Mouse (Mus musculus): ENCODE measurements at regions not wholly inside any gene's neighbourhood (a gene's known extent, or its start where the extent isn't known, plus 50 kb on each side); places are given as distances from the start of the nearest gene placed in this dataset.

DNA sequence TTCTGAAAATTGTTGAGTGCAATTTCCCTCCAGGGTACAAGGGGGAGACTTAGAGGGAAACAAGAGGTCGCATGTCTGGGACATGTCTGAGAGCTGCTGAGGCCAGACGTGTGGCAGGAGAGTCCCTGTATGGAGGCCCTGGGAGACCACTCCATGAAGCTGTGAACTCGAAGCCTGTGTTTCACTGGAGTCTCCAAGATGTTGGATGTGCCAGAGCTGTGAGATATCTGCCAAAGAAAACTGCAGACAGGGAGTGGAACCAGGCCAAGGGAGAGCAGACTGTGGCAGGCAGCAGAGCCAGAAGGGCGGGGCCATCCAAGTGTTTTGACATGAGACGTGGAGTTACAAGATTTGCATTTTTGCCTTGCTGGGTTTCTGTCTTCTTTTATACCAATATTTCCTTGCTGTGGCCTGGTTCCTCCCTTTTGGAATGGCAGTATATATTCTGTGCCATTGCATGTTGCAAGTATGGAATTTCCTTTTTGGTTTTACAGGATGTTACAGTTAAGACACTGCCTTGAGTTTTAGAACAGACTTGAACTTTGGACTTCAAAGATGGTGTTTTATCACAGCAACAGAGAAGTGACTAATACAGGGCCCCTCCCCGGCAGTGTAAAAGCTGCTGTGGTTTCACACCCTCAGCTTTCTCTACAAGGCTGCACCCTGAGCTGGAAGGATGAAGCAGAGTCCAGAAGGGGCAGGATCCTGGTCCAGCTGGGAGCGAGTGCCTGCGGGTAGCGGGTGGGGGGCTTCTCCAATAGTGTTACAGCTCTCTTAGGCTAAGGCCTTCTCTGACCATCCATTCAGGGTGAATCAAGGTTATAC, 85.0 kb upstream of the Prok2 start:
- no peaks in the 10 kb centered on the region for H3K36me3 ChIP-seq (ENCODE audit: control insufficient read depth, insufficient read depth, low read length)
- H3K9me3 ChIP-seq (ENCODE audit: control insufficient read depth, low read length): no peaks in the 10 kb centered on the region
- H3K4me3 ChIP-seq (ENCODE audit: low read depth, low read length): no peak overlapping the region
- H3K27me3 ChIP-seq (replicated peaks; ENCODE audit: control insufficient read depth, insufficient read depth, low read length): no peaks in the 10 kb centered on the region
- H3K4me2 ChIP-seq (ENCODE audit: low read depth, low read length): no peak overlapping the region
- H3K27ac ChIP-seq (replicated peaks; ENCODE audit: low read depth, low read length): peak overlapping the region; percentile 19; the same call in 1 of the 2 replicates
- peak; percentile 71 for ATAC-seq (ENCODE audit: low read depth)
- peak; percentile 93 for DNase-seq (ENCODE audit: low spot score)
- H3K9ac ChIP-seq (ENCODE audit: low read depth, low read length): no peak overlapping the region
- peaks cover 21% of the 10 kb centered on the region for H3K4me1 ChIP-seq (ENCODE audit: control insufficient read depth, insufficient read depth, low read length)
- WGBS: 49% methylated on average over 9 of the region's 9 CpGs

DNA sequence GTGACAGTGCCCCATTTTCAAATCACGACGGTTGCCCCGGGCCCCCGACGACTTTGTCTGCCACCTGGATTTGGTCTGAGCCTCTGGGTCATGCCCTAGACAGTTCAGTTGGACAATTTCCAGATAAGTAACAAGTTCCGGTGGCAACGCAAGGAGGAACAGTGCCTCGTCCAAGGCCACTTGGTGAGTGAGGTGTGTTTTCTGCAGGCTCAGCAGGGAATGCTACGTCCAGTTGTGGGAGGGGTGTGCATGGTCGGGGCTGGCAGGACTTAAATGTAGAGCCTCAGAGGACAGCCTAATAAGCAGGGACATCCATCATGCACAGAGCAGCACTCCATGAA, 78.7 kb upstream of the Prok2 start:
- H3K9me3 ChIP-seq (ENCODE audit: control insufficient read depth, low read length): no peaks in the 10 kb centered on the region
- 18% methylated on average over 10 of the region's 10 CpGs for WGBS
- no peak for ATAC-seq (ENCODE audit: low read depth)
- H3K4me2 ChIP-seq (ENCODE audit: low read depth, low read length): peak overlapping the region; percentile 38
- H3K36me3 ChIP-seq (ENCODE audit: control insufficient read depth, insufficient read depth, low read length): no peaks in the 10 kb centered on the region
- H3K4me3 ChIP-seq (ENCODE audit: low read depth, low read length): no peak overlapping the region
- H3K27ac ChIP-seq (replicated peaks; ENCODE audit: low read depth, low read length): no peak overlapping the region
- no peaks in the 10 kb centered on the region for H3K27me3 ChIP-seq (replicated peaks; ENCODE audit: control insufficient read depth, insufficient read depth, low read length)
- no peak for DNase-seq (ENCODE audit: low spot score)
- peaks cover 14% of the 10 kb centered on the region for H3K4me1 ChIP-seq (ENCODE audit: control insufficient read depth, insufficient read depth, low read length)
- peak overlapping the region; percentile 17; the same call in 1 of the 2 replicates for H3K9ac ChIP-seq (ENCODE audit: low read depth, low read length)

DNA sequence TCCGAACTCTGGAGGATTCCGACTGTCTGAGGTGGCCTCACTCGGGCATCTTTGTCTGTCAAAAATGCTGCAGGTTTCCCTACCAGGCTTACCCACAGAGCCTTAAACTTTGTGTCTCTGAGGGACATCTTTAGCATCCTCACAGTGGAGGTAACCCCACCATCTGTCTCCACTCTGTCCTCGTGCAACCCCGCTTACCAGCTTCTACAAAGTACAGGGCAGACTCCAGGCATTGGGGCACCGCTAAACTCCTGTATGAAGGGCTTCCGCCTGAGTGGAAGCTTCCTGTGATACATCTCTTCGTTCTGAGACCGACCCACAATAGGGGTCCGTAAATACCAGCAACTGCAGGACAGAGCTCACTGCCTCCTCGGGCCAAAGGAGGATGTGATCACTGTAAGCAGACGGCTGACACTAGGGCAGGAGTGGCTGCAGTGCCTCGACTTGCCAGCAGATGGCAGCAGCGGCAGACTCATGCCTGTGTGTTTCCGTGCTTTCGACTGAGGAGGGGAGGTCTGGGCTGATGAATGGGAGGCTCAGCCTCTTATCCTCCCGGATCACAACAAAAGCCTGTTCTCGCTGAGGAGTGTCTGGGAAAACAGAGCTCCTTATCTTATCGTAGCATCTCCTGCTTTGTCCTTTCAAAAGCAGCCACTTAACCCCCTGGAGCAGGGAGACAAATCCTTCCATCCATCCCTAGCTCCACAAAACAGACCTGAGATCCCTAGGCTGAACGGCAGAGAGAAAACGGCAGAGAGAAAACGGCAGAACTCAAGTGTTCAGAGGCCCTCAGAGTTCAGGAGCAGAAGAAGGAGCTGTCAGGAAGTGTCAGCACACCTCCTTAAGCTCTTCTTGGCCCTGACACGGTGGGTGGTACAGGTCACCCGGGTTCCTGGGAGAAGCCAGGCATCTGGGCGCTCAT, 78.1 kb upstream of the Prok2 start:
- peak overlapping the region; percentile 17; the same call in 1 of the 2 replicates for H3K9ac ChIP-seq (ENCODE audit: low read depth, low read length)
- no peak overlapping the region for H3K27ac ChIP-seq (replicated peaks; ENCODE audit: low read depth, low read length)
- peak overlapping the region; percentile 38 for H3K4me2 ChIP-seq (ENCODE audit: low read depth, low read length)
- H3K4me3 ChIP-seq (ENCODE audit: low read depth, low read length): peak overlapping the region; percentile 4; the same call in 1 of the 2 replicates
- WGBS: 16% methylated on average over 25 of the region's 25 CpGs
- H3K36me3 ChIP-seq (ENCODE audit: control insufficient read depth, insufficient read depth, low read length): no peaks in the 10 kb centered on the region
- H3K27me3 ChIP-seq (replicated peaks; ENCODE audit: control insufficient read depth, insufficient read depth, low read length): no peaks in the 10 kb centered on the region
- peak; percentile 92 for ATAC-seq (ENCODE audit: low read depth)
- DNase-seq (ENCODE audit: low spot score): peak; percentile 91
- peaks cover 14% of the 10 kb centered on the region for H3K4me1 ChIP-seq (ENCODE audit: control insufficient read depth, insufficient read depth, low read length)
- no peaks in the 10 kb centered on the region for H3K9me3 ChIP-seq (ENCODE audit: control insufficient read depth, low read length)

DNA sequence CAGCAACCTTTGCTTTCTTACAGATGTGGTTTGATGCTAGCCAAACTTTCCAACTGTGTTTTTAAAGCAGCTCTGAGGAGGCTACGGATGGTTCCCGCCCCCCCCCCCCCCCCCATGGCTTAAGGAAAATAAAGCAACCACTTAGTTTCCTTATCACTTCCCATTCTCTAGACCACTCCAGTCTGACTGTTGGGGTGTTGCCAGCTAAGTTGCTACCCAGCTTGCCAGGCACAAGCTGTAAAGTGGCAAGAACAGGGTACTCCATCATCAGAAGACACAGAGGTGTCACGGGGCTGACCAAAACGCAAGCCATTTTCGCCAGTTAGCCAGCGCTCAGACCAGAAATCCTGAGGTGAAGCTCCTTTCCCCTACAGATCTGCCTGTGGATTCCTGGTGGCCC, 74.7 kb upstream of the Prok2 start:
- no peaks in the 10 kb centered on the region for H3K27me3 ChIP-seq (replicated peaks; ENCODE audit: control insufficient read depth, insufficient read depth, low read length)
- no peaks in the 10 kb centered on the region for H3K9me3 ChIP-seq (ENCODE audit: control insufficient read depth, low read length)
- H3K36me3 ChIP-seq (ENCODE audit: control insufficient read depth, insufficient read depth, low read length): no peaks in the 10 kb centered on the region
- H3K4me2 ChIP-seq (ENCODE audit: low read depth, low read length): no peak overlapping the region
- no peak for ATAC-seq (ENCODE audit: low read depth)
- DNase-seq (ENCODE audit: low spot score): no peak
- 73% methylated on average over 5 of the region's 6 CpGs for WGBS
- H3K4me3 ChIP-seq (ENCODE audit: low read depth, low read length): no peak overlapping the region
- no peak overlapping the region for H3K9ac ChIP-seq (ENCODE audit: low read depth, low read length)
- no peak overlapping the region for H3K27ac ChIP-seq (replicated peaks; ENCODE audit: low read depth, low read length)
- H3K4me1 ChIP-seq (ENCODE audit: control insufficient read depth, insufficient read depth, low read length): peaks cover 14% of the 10 kb centered on the region

DNA sequence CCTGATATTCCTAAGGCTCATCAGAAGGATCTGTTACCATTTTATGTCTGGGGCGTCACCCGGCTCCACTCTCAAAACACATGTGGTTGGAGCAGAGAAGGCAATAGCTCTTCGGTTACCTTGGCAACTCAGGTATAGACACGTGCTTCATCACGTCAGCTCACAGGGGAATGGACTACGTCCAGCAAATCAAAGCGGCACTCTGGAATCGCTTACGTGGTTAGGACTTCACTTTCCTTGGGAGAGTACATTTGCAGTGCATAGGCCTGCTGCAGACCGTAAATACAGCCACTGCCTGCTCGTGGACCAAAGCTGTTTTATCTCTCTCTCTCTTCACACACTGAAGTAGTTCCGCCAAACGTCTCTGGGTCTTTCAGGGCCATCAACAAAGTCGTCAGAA, 74.1 kb upstream of the Prok2 start:
- no peaks in the 10 kb centered on the region for H3K9me3 ChIP-seq (ENCODE audit: control insufficient read depth, low read length)
- no peaks in the 10 kb centered on the region for H3K36me3 ChIP-seq (ENCODE audit: control insufficient read depth, insufficient read depth, low read length)
- ATAC-seq (ENCODE audit: low read depth) (peak; percentile 75), DNase-seq (ENCODE audit: low spot score) (peak; percentile 83)
- peak overlapping the region; percentile 39 for H3K27ac ChIP-seq (replicated peaks; ENCODE audit: low read depth, low read length)
- H3K27me3 ChIP-seq (replicated peaks; ENCODE audit: control insufficient read depth, insufficient read depth, low read length): no peaks in the 10 kb centered on the region
- 31% methylated on average over 14 of the region's 14 CpGs for WGBS
- no peak overlapping the region for H3K9ac ChIP-seq (ENCODE audit: low read depth, low read length)
- H3K4me1 ChIP-seq (ENCODE audit: control insufficient read depth, insufficient read depth, low read length): peaks cover 14% of the 10 kb centered on the region
- no peak overlapping the region for H3K4me3 ChIP-seq (ENCODE audit: low read depth, low read length)
- no peak overlapping the region for H3K4me2 ChIP-seq (ENCODE audit: low read depth, low read length)

DNA sequence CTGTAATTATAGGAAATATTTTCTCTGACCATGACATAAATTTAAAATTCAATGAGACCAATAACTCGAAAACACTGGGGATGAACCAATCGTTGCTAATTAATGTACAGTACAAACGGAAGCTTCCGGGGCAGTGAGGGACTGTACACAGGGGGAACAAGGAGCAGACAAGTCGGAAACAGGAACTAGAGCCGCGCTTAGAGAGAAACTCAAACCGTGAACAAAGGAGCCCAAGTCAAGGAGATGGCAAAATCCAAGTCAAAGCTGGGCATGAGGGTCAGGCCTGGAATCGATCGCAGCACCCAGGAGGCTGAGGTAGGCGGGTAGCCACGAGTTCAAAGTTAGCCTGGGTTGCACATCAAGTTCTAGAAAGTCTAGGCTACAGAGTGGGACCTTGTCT, 70.2 kb upstream of the Prok2 start:
- DNase-seq (ENCODE audit: low spot score) (no peak), ATAC-seq (ENCODE audit: low read depth) (no peak)
- Histone ChIP-seq H3K36me3 (ENCODE audit: control insufficient read depth, insufficient read depth, low read length) (no peaks in the 10 kb centered on the region), H3K4me2 (ENCODE audit: low read depth, low read length) (no peak overlapping the region), H3K9me3 (ENCODE audit: control insufficient read depth, low read length) (no peaks in the 10 kb centered on the region), H3K9ac (ENCODE audit: low read depth, low read length) (no peak overlapping the region), H3K4me3 (ENCODE audit: low read depth, low read length) (no peak overlapping the region), H3K27ac (replicated peaks; ENCODE audit: low read depth, low read length) (no peak overlapping the region), H3K4me1 (ENCODE audit: control insufficient read depth, insufficient read depth, low read length) (0 out of 2 replicates have a peak, but pooled peaks cover 8% of the 10 kb centered on the region), H3K27me3 (replicated peaks; ENCODE audit: control insufficient read depth, insufficient read depth, low read length) (no peaks in the 10 kb centered on the region)
- 93% methylated on average over 12 of the region's 12 CpGs for WGBS

DNA sequence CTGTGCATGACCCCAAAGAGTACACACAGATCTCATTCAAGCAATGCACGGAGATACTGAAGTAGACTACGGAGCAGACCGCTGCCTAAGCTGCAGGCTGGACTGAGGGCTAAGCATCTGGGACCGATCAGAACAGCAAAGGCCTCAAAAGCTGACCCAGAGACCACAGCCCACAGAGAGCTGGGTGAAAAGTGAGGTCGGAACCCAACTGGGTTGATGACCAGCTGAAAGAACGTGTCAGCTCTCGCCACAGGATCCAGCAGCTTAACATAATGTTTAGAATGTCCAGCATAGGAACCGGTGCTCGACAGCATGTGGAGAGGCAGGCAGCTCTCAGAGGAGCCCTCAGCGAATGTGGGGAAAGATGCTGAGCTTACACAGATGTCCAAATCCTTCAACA, 67.4 kb upstream of the Prok2 start:
- Histone ChIP-seq H3K9me3 (ENCODE audit: control insufficient read depth, low read length) (no peaks in the 10 kb centered on the region), H3K27me3 (replicated peaks; ENCODE audit: control insufficient read depth, insufficient read depth, low read length) (no peaks in the 10 kb centered on the region), H3K4me1 (ENCODE audit: control insufficient read depth, insufficient read depth, low read length) (no peaks in the 10 kb centered on the region), H3K4me2 (ENCODE audit: low read depth, low read length) (no peak overlapping the region), H3K27ac (replicated peaks; ENCODE audit: low read depth, low read length) (no peak overlapping the region), H3K9ac (ENCODE audit: low read depth, low read length) (no peak overlapping the region), H3K4me3 (ENCODE audit: low read depth, low read length) (no peak overlapping the region), H3K36me3 (ENCODE audit: control insufficient read depth, insufficient read depth, low read length) (no peaks in the 10 kb centered on the region)
- DNase-seq (ENCODE audit: low spot score) (no peak), ATAC-seq (ENCODE audit: low read depth) (no peak)
- 41% methylated on average over 10 of the region's 10 CpGs for WGBS

DNA sequence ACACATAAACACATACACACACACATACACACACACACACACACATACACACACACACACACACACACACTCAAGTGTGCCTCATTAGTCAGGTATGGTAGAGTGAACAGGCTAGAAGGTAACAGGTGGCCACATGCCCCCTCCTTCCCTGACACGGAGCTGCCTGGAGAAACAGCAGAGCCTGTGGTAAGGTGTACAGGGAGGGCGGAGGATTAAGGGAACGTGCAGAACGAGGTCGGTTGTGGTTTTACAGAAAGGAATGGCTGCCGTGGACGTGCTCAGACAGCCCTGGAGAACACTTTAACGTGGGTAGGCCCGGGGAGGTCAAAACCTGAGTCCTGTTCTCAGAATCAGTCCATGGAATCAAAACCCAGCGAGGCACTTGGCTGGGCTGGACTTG, 66.2 kb upstream of the Prok2 start:
- Histone ChIP-seq H3K9ac (ENCODE audit: low read depth, low read length) (no peak overlapping the region), H3K36me3 (ENCODE audit: control insufficient read depth, insufficient read depth, low read length) (no peaks in the 10 kb centered on the region), H3K4me1 (ENCODE audit: control insufficient read depth, insufficient read depth, low read length) (no peaks in the 10 kb centered on the region), H3K9me3 (ENCODE audit: control insufficient read depth, low read length) (no peaks in the 10 kb centered on the region), H3K27ac (replicated peaks; ENCODE audit: low read depth, low read length) (no peak overlapping the region), H3K4me3 (ENCODE audit: low read depth, low read length) (no peak overlapping the region), H3K4me2 (ENCODE audit: low read depth, low read length) (no peak overlapping the region), H3K27me3 (replicated peaks; ENCODE audit: control insufficient read depth, insufficient read depth, low read length) (no peaks in the 10 kb centered on the region)
- ATAC-seq (ENCODE audit: low read depth) (peak; percentile 70), DNase-seq (ENCODE audit: low spot score) (no peak)
- WGBS: 54% methylated on average over 10 of the region's 10 CpGs
